Mouse (Mus musculus) erythroid progenitor cell, adult 5-6 weeks (primary cell): ENCODE measurements around the gene Pdcd7. TPM values are rescaled to one million over a fixed set of nuclear protein-coding genes. Genes with fewer than 3 reads are reported as not detected.

Experiments
- ATAC-seq: replicated peaks from 2 replicates; pipeline ENCODE4 v1.8.0; 2016; ENCODE audit warnings: moderate number of reproducible peaks, mild to moderate bottlenecking, moderate TSS enrichment, inconsistent platforms; ENCODE audit not compliant: poor library complexity, low FRiP score, severe bottlenecking
- total RNA-seq, 2 experiments: library from RNA; stranded (forward) in 1 of 2; stranded (reverse) in 1 of 2; fragments of 150-400 nt in 1 of 2; fragments of 186-747, 209-891 nt in 1 of 2; gene quantifications; 2 replicates each; pipeline versions ENCODE4 v1.2.3 to v1.2.4; 2015 to 2017; ENCODE audit warnings: low replicate concordance in 2 of 2

Gene Pdcd7
- total RNA-seq, 2 experiments from 2014 or later = 8.4 to 13.4 TPM

DNA sequence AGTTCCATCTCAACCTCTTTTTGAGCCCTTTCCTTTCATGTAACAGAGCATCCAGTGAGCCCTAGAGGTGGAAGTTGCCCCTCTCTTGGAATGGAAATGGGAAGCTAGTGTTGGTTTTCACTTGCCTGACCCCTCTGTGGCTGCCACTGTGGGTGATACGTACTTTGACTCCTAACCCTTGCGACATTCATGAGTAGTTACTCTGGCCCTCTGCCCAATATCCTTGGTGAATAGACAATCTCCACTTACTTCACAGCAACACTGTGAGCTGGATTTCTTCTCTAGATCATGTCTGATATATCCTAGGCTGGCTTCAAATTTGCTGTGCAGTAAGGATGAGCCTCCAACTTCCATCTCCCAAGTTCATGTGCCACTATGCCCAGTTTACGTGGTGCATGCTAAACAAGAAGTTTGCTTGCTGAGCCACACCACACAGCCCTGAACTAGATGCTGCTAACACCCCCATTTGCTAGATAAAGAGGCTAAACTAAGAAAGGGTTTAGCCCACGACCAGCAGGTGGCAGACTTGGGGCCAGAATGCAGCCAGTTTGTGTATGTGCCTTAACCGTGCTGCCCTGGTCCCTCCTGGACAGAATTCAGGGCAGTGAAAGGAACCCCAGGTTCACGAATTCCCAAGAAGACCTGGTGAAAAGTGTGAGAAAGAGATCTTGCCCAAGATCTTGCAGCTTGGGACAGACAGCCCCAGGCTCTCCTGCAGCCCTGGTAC is 46.9 kb downstream of the Pdcd7 start:
- 0 out of 2 replicates have a peak, but pooled peaks have one; percentile 38 for ATAC-seq

- no peak for ATAC-seq
Observed at GRCm38 (mm10) chr9:65393606-65394005, 47.7 kb downstream of the Pdcd7 start.

GRCm38 (mm10) chr9:65394360-65394759 is 48.5 kb downstream of the Pdcd7 start:
- ATAC-seq = no peak

DNA sequence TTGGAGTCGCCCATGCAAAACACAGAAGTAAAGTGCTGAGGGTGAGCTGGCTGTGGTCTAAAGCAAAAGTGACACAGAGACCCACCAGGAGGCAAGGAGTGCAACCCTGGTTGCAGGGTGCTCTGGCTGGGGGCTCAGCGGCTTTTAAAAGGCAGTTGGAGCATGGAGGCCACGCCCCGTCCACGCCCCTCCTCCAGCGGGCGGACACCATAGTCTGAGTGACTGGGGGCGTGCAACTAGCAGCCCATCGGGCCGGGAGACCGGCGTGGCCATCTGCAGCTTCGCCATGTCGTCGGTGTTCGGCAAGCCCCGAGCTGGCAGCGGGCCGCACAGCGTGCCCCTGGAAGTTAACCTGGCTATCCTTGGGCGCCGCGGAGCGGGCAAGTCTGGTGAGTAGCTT is 52.4 kb downstream of the Pdcd7 start, which contains the start of gene Rasl12:
TSS of gene Rasl12 (plus strand) at position 228 of the 400 bp plus-strand sequence.
- ATAC-seq = peak; percentile 41; the same call in 1 of the 2 replicates

- no peak for ATAC-seq
Observed at GRCm38 (mm10) chr9:65399934-65400333, 54.0 kb downstream of the Pdcd7 start.

GRCm38 (mm10) chr9:65404331-65405183 is 58.7 kb downstream of the Pdcd7 start:
- ATAC-seq = no peak

DNA sequence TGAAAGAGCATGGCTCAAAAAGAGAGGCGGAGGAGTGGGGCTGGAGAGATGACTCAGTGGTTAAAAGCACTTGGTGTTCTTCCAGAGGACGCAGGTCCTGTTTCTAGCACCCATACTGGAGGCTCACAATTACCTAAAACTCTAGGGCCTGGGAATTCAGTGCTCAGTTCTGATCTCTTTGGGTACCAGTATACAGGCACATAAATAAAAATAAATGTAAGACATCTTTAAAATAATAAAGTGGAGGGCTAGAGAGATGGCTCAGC is 59.2 kb downstream of the Pdcd7 start:
- no peak for ATAC-seq

DNA sequence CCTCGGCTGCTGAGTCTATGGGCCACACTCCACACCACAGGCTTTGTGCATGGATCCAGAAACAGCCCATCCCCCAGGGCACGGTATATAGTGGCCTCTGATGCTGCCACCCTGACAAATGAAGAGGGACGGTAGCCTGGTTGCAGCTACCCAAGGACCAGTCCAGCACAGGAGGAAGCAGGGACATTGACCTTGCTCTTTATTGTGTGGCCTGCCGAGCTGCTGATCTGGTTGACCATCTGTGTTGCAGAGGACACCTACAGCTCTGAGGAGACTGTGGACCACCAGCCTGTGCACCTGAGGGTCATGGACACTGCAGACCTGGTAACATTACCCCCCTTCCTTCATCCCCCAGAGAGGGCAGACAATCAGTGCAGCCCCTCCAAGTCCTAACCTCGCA is 61.4 kb downstream of the Pdcd7 start:
- no peak for ATAC-seq

DNA sequence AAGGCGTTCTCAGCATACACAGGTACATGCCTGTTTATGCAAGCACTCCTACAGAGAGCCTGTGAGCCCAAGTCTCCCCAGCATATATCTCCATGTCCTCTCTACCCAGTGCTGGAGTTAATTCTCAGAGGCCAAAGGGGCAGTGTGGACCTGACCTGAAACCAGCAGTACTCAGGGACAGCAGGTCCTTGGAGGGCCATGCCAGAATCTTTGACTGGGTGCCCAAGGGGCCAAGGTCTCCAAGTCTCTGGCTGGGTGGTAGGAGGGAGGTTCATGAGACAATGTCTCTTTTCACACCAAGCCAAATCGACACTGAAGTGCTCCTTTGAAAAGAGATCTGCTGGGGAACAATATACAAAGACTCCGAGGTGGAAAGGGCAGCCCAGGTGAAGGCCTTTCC is 62.0 kb downstream of the Pdcd7 start:
- ATAC-seq = no peak

DNA sequence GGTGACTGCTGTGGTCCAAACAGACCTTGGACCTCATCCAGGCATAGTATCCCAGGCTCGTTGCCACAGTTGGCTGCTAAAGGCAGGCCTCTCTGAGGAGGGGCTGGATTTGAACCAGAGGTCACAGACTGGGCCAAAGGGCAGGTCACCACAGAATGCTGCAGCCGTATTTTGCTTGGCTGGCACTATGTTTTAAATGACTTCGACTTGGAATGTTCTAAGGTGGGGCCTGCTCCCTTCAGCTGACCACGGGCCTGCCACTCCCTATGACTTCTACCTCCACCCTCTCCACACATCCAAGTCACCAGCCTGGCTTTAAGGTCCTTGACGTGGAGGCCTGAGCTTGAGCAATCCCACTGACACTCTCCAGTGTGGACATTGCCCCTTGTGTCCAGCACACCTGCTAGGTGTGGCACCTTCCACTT is 63.0 kb downstream of the Pdcd7 start:
- no peak for ATAC-seq

Other genes starting within 250 kb of the Pdcd7 start
- not detected in 2 replicates for gene Igdcc4, start 244.6 kb upstream of the Pdcd7 start, total RNA-seq (2015; ENCODE audit: low replicate concordance)
- gene Igdcc4, start 244.6 kb upstream of the Pdcd7 start, total RNA-seq (2017; ENCODE audit: low replicate concordance) = not detected in 2 replicates
- not detected in 2 replicates for gene Igdcc3, start 204.9 kb upstream of the Pdcd7 start, total RNA-seq (2015; ENCODE audit: low replicate concordance)
- gene Igdcc3, start 204.9 kb upstream of the Pdcd7 start, total RNA-seq (2017; ENCODE audit: low replicate concordance) = not detected in 2 replicates
- 17.7 and 28.5 TPM in 2 replicates for gene Parp16, start 150.8 kb upstream of the Pdcd7 start, total RNA-seq (2015; ENCODE audit: low replicate concordance)
- gene Parp16, start 150.8 kb upstream of the Pdcd7 start, total RNA-seq (2017; ENCODE audit: low replicate concordance) = 13.7 and 15.2 TPM in 2 replicates
- not detected in 2 replicates for gene Cilp, start 80.9 kb upstream of the Pdcd7 start, total RNA-seq (2015; ENCODE audit: low replicate concordance)
- gene Cilp, start 80.9 kb upstream of the Pdcd7 start, total RNA-seq (2017; ENCODE audit: low replicate concordance) = not detected in 2 replicates
- 20.1 and 20.2 TPM in 2 replicates for gene Clpx, start 51.8 kb upstream of the Pdcd7 start, total RNA-seq (2015; ENCODE audit: low replicate concordance)
- 30.4 and 56.9 TPM in 2 replicates for gene Clpx, start 51.8 kb upstream of the Pdcd7 start, total RNA-seq (2017; ENCODE audit: low replicate concordance)
- gene Ubap1l, start 14.9 kb downstream of the Pdcd7 start, total RNA-seq (2015; ENCODE audit: low replicate concordance) = not detected in 2 replicates
- gene Ubap1l, start 14.9 kb downstream of the Pdcd7 start, total RNA-seq (2017; ENCODE audit: low replicate concordance) = not detected in 2 replicates
- not detected in 2 replicates for gene Kbtbd13, start 45.5 kb downstream of the Pdcd7 start, total RNA-seq (2015; ENCODE audit: low replicate concordance)
- not detected in 2 replicates for gene Kbtbd13, start 45.5 kb downstream of the Pdcd7 start, total RNA-seq (2017; ENCODE audit: low replicate concordance)
- not detected in 2 replicates for gene Rasl12, start 52.4 kb downstream of the Pdcd7 start, total RNA-seq (2015; ENCODE audit: low replicate concordance)
- not detected in 2 replicates for gene Rasl12, start 52.4 kb downstream of the Pdcd7 start, total RNA-seq (2017; ENCODE audit: low replicate concordance)
- not detected in 2 replicates for gene Slc51b, start 76.9 kb downstream of the Pdcd7 start, total RNA-seq (2015; ENCODE audit: low replicate concordance)
- not detected in 2 replicates for gene Slc51b, start 76.9 kb downstream of the Pdcd7 start, total RNA-seq (2017; ENCODE audit: low replicate concordance)
- 4.6 and 14.4 TPM in 2 replicates for gene Mtfmt, start 89.7 kb downstream of the Pdcd7 start, total RNA-seq (2015; ENCODE audit: low replicate concordance)
- gene Mtfmt, start 89.7 kb downstream of the Pdcd7 start, total RNA-seq (2017; ENCODE audit: low replicate concordance) = 1.2 and 5.5 TPM in 2 replicates
- gene Spg21, start 114.8 kb downstream of the Pdcd7 start, total RNA-seq (2015; ENCODE audit: low replicate concordance) = 11.5 and 18.4 TPM in 2 replicates
- gene Spg21, start 114.8 kb downstream of the Pdcd7 start, total RNA-seq (2017; ENCODE audit: low replicate concordance) = 5.8 and 6.6 TPM in 2 replicates
- not detected in 2 replicates for gene Ankdd1a, start 174.1 kb downstream of the Pdcd7 start, total RNA-seq (2015; ENCODE audit: low replicate concordance)
- gene Ankdd1a, start 174.1 kb downstream of the Pdcd7 start, total RNA-seq (2017; ENCODE audit: low replicate concordance) = not detected in 2 replicates
- 32.3 and 42.2 TPM in 2 replicates for gene Plekho2, start 233.9 kb downstream of the Pdcd7 start, total RNA-seq (2015; ENCODE audit: low replicate concordance)
- 48.6 and 54.6 TPM in 2 replicates for gene Plekho2, start 233.9 kb downstream of the Pdcd7 start, total RNA-seq (2017; ENCODE audit: low replicate concordance)
- 75.0 and 77.1 TPM in 2 replicates for gene Pif1, start 241.1 kb downstream of the Pdcd7 start, total RNA-seq (2015; ENCODE audit: low replicate concordance)
- gene Pif1, start 241.1 kb downstream of the Pdcd7 start, total RNA-seq (2017; ENCODE audit: low replicate concordance) = 68.7 and 94.9 TPM in 2 replicates